Mouse (Mus musculus): Measurements from ENCODE around the gene Sertad3. TPM values are rescaled to one million over a fixed set of nuclear protein-coding genes. Genes with fewer than 3 reads are reported as not detected.

Sertad3 gene
- polyA plus RNA-seq, 1 experiment from 2014 or later, result 33.1 TPM

DNA sequence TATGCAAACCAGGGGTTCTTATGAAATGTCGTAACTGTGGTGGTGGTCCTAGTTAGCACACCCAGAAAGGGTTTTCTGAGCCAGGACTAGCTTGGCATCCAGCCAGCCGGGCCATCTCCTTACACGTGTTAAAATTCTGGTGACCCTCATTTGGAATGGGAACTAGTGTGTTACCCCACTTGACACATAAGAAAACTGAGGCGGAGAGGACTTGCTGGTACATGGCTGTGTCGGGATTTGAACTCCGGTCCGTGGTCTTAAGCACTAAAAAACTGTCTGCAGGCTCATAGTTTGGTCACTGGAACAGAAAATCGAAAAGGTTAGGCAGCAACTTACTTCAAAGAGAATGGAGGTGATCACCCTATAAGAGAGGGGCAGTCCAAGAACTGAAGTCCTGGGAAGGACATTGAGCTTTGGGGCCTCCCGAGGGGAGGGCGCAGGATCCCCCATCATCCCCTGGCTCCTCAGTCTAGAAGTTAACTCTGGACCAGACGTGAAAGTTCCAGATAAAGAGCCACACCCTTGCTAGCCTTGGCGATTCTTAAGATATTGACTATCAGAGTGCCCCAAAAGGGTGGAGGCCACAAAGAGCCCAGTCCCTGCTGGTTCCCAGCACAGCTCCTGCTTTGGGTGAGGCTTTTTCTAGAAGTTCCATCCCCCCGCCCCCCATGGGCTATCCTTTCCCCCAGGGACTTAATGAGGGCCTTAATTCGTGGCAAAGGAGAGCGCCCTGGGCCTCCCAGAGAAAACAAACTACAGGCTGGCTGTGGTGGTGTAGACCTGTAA, 25.0 kb upstream of the Sertad3 start:
- peaks cover 32% of the 10 kb centered on the region for H3K27me3 ChIP-seq
- peak overlapping the region; percentile 59 for H3K4me3 ChIP-seq
- no peaks in the 10 kb centered on the region for H3K36me3 ChIP-seq
- H3K27ac ChIP-seq, result no peak overlapping the region
- peak overlapping the region; percentile 97 for H3K4me2 ChIP-seq (replicated peaks)
- no peak for ATAC-seq (ENCODE audit: insufficient number of reproducible peaks, insufficient read depth, low FRiP score, low TSS enrichment)
- no peaks in the 10 kb centered on the region for H3K9me3 ChIP-seq
- WGBS, result 59% methylated on average over 15 of the region's 15 CpGs
- H3K4me1 ChIP-seq, result peaks cover 10% of the 10 kb centered on the region; the same call in 1 of the 2 replicates
- H3K9ac ChIP-seq, result peak overlapping the region; percentile 66

- WGBS, result 54% methylated on average over 10 of the region's 10 CpGs
- H3K36me3 ChIP-seq, result no peaks in the 10 kb centered on the region
- peaks cover 10% of the 10 kb centered on the region; the same call in 1 of the 2 replicates for H3K4me1 ChIP-seq
- no peak overlapping the region for H3K4me2 ChIP-seq (replicated peaks)
- no peak overlapping the region for H3K27ac ChIP-seq
- peaks cover 31% of the 10 kb centered on the region for H3K27me3 ChIP-seq
- H3K4me3 ChIP-seq, result no peak overlapping the region
- H3K9me3 ChIP-seq, result no peaks in the 10 kb centered on the region
- no peak for ATAC-seq (ENCODE audit: insufficient number of reproducible peaks, insufficient read depth, low FRiP score, low TSS enrichment)
- H3K9ac ChIP-seq, result no peak overlapping the region
Observed at GRCm38 (mm10) chr7:27449256-27449862, 24.2 kb upstream of the Sertad3 start.

DNA sequence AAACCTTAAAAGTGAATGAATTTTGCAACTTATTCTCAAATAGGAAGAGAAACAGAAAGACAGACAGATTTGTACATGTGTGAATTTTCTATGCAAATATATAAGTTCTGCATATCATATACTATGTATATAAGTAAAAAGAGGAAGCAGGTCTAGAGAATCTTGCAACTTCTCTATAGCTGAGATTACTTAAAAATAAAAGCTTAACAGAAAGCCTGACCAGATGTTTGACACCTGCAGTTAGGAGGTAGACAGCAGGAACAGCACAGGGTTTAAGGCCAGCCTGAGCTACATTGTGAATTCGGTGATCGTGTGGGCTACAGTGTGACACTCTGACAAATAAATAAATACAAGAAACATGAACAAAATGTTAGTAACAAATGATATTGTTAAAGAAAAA, 22.2 kb upstream of the Sertad3 start:
- no peaks in the 10 kb centered on the region for H3K36me3 ChIP-seq
- H3K9ac ChIP-seq, result no peak overlapping the region
- no peak overlapping the region for H3K27ac ChIP-seq
- WGBS, result 93% methylated on average over 2 of the region's 2 CpGs
- no peak overlapping the region for H3K4me3 ChIP-seq
- H3K27me3 ChIP-seq, result peaks cover 11% of the 10 kb centered on the region
- ATAC-seq (ENCODE audit: insufficient number of reproducible peaks, insufficient read depth, low FRiP score, low TSS enrichment), result no peak
- peaks cover 10% of the 10 kb centered on the region; the same call in 1 of the 2 replicates for H3K4me1 ChIP-seq
- H3K9me3 ChIP-seq, result no peaks in the 10 kb centered on the region
- H3K4me2 ChIP-seq (replicated peaks), result no peak overlapping the region

DNA sequence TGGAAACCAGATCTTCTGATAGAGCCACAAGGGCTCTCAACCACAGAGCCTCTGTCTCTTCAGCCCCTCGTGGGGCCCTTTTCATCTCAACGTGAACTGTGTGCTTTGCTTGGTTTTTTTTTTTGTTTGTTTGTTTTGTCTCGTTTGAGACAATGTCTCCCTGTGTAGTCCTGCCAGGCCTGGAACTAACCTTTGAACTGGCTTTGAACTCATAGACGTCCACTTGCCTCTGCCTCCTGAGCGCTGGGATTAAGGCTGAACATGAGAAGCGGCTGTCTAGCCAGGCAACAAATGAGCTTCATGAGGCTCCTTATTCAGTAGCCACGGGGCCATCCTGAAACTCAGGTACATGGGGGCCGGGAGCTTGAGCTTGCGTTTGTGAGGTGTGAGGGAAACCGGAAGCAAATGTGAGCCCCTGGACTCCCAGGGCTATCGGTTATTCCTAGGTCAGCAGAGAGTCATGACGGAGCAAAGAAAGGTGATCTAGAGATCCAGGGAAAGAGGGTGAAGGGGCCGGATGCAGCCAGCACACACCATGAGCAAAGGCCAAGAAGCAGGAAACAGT, 21.3 kb upstream of the Sertad3 start:
- Histone ChIP-seq H3K4me1 (0 out of 2 replicates have a peak, but pooled peaks cover under 1% of the 10 kb centered on the region), H3K4me3 (no peak overlapping the region), H3K36me3 (no peaks in the 10 kb centered on the region), H3K9me3 (no peaks in the 10 kb centered on the region), H3K4me2 (replicated peaks) (no peak overlapping the region), H3K27me3 (peaks cover 2% of the 10 kb centered on the region; the same call in 1 of the 2 replicates), H3K9ac (no peak overlapping the region), H3K27ac (no peak overlapping the region)
- 46% methylated on average over 13 of the region's 13 CpGs for WGBS
- ATAC-seq (ENCODE audit: insufficient number of reproducible peaks, insufficient read depth, low FRiP score, low TSS enrichment), result no peak

DNA sequence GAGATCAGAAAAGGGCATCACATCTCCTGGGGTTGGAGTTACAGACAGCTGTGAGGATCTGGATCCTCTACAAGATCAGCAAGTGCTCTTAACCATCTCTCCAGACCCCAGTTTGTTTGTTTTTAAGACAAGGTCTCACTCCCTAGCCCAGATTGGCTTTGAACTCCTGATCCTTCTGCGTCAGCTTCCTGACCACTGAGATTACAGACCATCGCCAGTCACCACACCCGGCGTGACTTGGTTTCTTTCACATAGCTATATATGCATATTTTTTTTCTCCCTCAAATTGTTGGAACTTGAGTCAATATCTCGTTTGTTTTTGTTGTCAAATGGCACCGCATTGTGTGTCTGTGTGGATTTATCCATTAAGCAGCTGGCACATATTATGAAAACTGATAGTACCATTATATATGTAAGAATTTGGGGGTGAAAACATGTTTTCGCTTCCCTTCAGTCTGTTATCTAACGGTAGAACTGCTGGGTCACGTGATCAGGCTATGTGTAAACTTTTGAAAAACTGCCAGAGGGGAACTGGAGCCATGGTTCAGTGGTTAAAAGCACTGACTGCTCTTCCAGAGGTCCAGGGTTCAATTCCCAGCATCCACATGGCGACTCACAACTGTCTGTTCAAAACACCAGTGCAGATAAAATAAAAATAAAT, 19.0 kb upstream of the Sertad3 start:
- H3K9ac ChIP-seq, result no peak overlapping the region
- no peak overlapping the region for H3K27ac ChIP-seq
- no peak for ATAC-seq (ENCODE audit: insufficient number of reproducible peaks, insufficient read depth, low FRiP score, low TSS enrichment)
- H3K4me3 ChIP-seq, result no peak overlapping the region
- H3K4me2 ChIP-seq (replicated peaks), result no peak overlapping the region
- 69% methylated on average over 10 of the region's 10 CpGs for WGBS
- H3K4me1 ChIP-seq, result no peaks in the 10 kb centered on the region
- H3K36me3 ChIP-seq, result no peaks in the 10 kb centered on the region
- no peaks in the 10 kb centered on the region for H3K27me3 ChIP-seq
- H3K9me3 ChIP-seq, result no peaks in the 10 kb centered on the region

GRCm38 (mm10) chr7:27455273-27455672, 18.3 kb upstream of the Sertad3 start:
- Histone ChIP-seq H3K27ac (no peak overlapping the region), H3K4me3 (no peak overlapping the region), H3K9ac (no peak overlapping the region), H3K4me2 (replicated peaks) (no peak overlapping the region), H3K9me3 (no peaks in the 10 kb centered on the region), H3K4me1 (no peaks in the 10 kb centered on the region), H3K27me3 (no peaks in the 10 kb centered on the region), H3K36me3 (no peaks in the 10 kb centered on the region)
- no peak for ATAC-seq (ENCODE audit: insufficient number of reproducible peaks, insufficient read depth, low FRiP score, low TSS enrichment)
- WGBS, result 97% methylated on average over 3 of the region's 3 CpGs

GRCm38 (mm10) chr7:27458614-27459013, 15.0 kb upstream of the Sertad3 start:
- no peaks in the 10 kb centered on the region for H3K27me3 ChIP-seq
- H3K9ac ChIP-seq, result no peak overlapping the region
- 92% methylated on average over 4 of the region's 4 CpGs for WGBS
- no peak overlapping the region for H3K4me3 ChIP-seq
- ATAC-seq (ENCODE audit: insufficient number of reproducible peaks, insufficient read depth, low FRiP score, low TSS enrichment), result no peak
- H3K36me3 ChIP-seq, result no peaks in the 10 kb centered on the region
- no peaks in the 10 kb centered on the region for H3K4me1 ChIP-seq
- H3K27ac ChIP-seq, result no peak overlapping the region
- H3K4me2 ChIP-seq (replicated peaks), result no peak overlapping the region
- no peaks in the 10 kb centered on the region for H3K9me3 ChIP-seq

GRCm38 (mm10) chr7:27459640-27460039, 13.9 kb upstream of the Sertad3 start:
- Histone ChIP-seq H3K4me2 (replicated peaks) (no peak overlapping the region), H3K9me3 (no peaks in the 10 kb centered on the region), H3K27me3 (no peaks in the 10 kb centered on the region), H3K36me3 (no peaks in the 10 kb centered on the region), H3K4me3 (no peak overlapping the region), H3K4me1 (no peaks in the 10 kb centered on the region), H3K27ac (no peak overlapping the region), H3K9ac (no peak overlapping the region)
- ATAC-seq (ENCODE audit: insufficient number of reproducible peaks, insufficient read depth, low FRiP score, low TSS enrichment), result no peak
- 92% methylated on average over 5 of the region's 5 CpGs for WGBS

DNA sequence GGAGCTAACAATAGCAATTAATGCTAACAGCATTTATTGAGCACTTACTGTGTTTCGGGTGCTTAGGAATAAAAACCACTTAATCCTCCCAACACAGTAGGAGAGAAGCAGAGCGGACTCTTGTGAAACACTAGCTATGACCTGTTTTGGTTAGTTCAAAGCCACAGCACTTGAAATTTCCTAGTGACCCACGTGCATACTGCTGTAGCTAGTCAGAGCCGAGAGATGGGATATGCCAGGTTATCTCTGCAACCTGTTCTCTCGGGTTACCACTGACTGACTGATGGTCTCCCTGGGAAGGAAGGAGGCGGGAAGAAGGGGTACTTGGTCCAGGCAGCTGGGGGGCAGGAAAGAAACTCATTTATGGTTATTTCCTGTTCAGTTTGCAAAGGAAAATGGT, 13.1 kb upstream of the Sertad3 start:
- Histone ChIP-seq H3K27ac (no peak overlapping the region), H3K9ac (no peak overlapping the region), H3K4me1 (no peaks in the 10 kb centered on the region), H3K27me3 (no peaks in the 10 kb centered on the region), H3K36me3 (no peaks in the 10 kb centered on the region), H3K4me3 (no peak overlapping the region), H3K9me3 (no peaks in the 10 kb centered on the region), H3K4me2 (replicated peaks) (no peak overlapping the region)
- ATAC-seq (ENCODE audit: insufficient number of reproducible peaks, insufficient read depth, low FRiP score, low TSS enrichment), result no peak
- 83% methylated on average over 6 of the region's 6 CpGs for WGBS

DNA sequence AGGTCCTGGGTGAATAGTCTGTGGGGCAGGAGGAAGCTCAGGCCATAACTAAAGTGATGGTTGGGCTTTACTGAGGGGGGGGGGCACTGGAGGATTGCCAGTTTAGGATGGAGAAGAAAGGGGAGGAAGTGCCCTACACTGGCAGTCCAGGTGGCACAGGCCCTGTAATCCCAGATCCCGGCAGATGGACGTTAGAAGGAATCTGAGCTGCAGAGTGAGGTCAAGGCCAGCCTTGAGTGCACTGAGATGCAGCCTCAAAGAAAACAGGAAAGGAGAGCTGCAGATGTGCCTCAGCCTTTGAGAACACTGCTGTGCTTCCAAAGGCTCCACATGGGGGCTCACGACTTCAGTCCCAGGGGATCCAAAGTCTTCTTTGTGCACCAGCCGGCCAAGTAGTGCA, 5.9 kb upstream of the Sertad3 start:
- H3K27ac ChIP-seq, result no peak overlapping the region
- 40% methylated on average over 4 of the region's 4 CpGs for WGBS
- no peaks in the 10 kb centered on the region for H3K27me3 ChIP-seq
- H3K36me3 ChIP-seq, result no peaks in the 10 kb centered on the region
- H3K9me3 ChIP-seq, result no peaks in the 10 kb centered on the region
- no peak for ATAC-seq (ENCODE audit: insufficient number of reproducible peaks, insufficient read depth, low FRiP score, low TSS enrichment)
- 0 out of 2 replicates have a peak, but pooled peaks cover 3% of the 10 kb centered on the region for H3K4me1 ChIP-seq
- H3K9ac ChIP-seq, result no peak overlapping the region
- no peak overlapping the region for H3K4me2 ChIP-seq (replicated peaks)
- H3K4me3 ChIP-seq, result no peak overlapping the region

DNA sequence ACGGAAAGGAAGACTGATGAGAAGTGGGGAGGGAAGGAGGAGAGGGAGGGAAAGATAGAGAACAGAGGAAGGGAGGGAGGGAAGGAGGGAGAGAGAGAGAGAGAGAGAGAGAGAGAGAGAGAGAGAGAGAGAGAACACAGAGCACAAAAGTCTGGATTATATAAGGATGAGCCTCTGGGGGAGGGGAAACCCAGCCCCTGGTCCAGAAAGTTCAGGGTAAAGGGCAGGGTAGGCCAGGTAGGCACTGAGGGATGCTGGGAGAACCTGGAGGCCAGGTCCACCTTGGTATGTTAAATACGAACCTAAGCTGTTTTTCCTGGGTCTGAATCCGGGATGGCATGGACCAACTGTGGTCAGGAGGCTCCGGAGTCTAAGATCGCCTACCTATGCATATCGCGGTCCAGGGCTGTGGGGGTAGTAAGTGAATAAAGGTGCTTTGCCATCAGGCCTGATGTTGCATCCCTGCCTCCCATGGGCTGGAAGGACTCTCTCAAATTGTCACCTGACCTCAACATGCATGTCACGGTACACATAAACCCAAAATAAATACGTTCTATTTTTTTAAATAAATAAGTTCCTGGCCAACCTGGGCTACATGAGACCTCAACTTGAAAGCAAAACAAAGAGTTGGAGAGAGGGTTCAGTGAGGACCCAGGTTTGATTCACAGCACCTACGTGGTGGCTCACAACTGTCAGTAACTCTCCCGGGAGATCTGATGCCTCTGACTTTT, 2.0 kb upstream of the Sertad3 start:
- no peaks in the 10 kb centered on the region for H3K27me3 ChIP-seq
- H3K4me2 ChIP-seq (replicated peaks), result no peak overlapping the region
- H3K4me1 ChIP-seq, result 0 out of 2 replicates have a peak, but pooled peaks cover 9% of the 10 kb centered on the region
- H3K4me3 ChIP-seq, result no peak overlapping the region
- peaks cover 7% of the 10 kb centered on the region for H3K36me3 ChIP-seq
- H3K27ac ChIP-seq, result no peak overlapping the region
- no peak overlapping the region for H3K9ac ChIP-seq
- no peak for ATAC-seq (ENCODE audit: insufficient number of reproducible peaks, insufficient read depth, low FRiP score, low TSS enrichment)
- no peaks in the 10 kb centered on the region for H3K9me3 ChIP-seq
- WGBS, result 89% methylated on average over 11 of the region's 11 CpGs

All from embryonic facial prominence, embryonic 12.5 days (tissue).